Mouse (Mus musculus): ENCODE measurements at regions not wholly inside any gene's neighbourhood (a gene's known extent, or its start where the extent isn't known, plus 50 kb on each side); places are given as distances from the start of the nearest gene placed in this dataset.

DNA sequence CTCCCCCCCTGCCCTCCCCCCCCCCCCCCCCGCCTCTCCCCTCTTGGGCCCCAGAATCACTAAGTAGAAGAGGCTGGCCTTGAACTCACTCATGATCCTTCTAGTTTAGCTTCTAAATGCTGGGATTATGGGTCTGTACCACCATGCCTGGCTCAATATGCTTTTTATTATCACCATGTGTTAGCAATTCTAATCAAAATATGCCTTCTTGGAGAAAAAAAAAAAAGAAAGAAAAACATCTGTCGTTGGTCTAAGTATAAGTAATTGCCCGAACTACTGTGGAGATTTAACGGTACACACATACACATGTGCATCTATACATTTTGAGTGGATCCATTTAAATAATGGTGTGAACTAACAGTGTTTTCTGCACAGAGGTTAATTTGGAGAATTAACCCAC is 80.4 kb upstream of the Max start:
- DNase-seq (ENCODE audit: low spot score) (no peak), ATAC-seq (ENCODE audit: extremely low read depth, insufficient number of reproducible peaks, low FRiP score, poor library complexity, severe bottlenecking) (no peak)
- TF ChIP-seq CTCF (IDR thresholded peaks at IDR 0.05; ENCODE audit: low read depth, low read length) (no peak), GATA1 (IDR thresholded peaks at IDR 0.05; ENCODE audit: borderline replicate concordance, low read length) (no peak), TAL1 (conservative IDR thresholded peaks at IDR 0.05; ENCODE audit: low read depth, low read length) (no peak), GATA2 (IDR thresholded peaks at IDR 0.05; ENCODE audit: borderline replicate concordance, low read depth, low read length) (no peak), POLR2AphosphoS5 (IDR thresholded peaks at IDR 0.05; ENCODE audit: insufficient replicate concordance, low read depth, low read length) (no peak)
- peaks cover 10% of the 10 kb centered on the region for H3K4me1 ChIP-seq (ENCODE audit: insufficient read depth, low read depth, low read length)
- H3K36me3 ChIP-seq (replicated peaks), result no peaks in the 10 kb centered on the region
- no peaks in the 10 kb centered on the region for H3K27me3 ChIP-seq (ENCODE audit: insufficient read depth, low read length)
- H3K4me3 ChIP-seq (ENCODE audit: low read depth, low read length), result no peak overlapping the region
- peaks cover 4% of the 10 kb centered on the region for H3K9me3 ChIP-seq (replicated peaks)

DNA sequence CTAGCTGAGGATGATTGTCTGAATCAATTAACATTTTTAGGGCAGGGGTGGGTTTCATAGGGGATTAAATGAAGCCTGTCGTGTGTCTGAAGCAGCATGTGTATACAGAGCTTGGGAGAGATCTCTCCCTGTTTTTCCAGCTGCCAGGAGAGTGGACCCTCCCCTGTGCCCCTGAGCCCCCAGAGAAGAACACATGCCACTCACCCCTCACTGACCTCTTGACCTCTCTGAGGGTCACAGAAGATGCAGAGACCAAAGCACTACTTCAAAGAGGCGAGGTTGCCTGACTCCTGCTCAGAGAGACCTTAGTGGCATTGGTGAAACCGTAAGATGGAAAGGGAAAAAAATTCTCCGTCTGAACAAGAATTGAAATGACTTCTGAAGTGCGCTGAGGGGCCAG is 79.1 kb upstream of the Max start:
- Histone ChIP-seq H3K4me1 (ENCODE audit: insufficient read depth, low read depth, low read length) (peaks cover 8% of the 10 kb centered on the region), H3K4me3 (ENCODE audit: low read depth, low read length) (no peak overlapping the region), H3K27me3 (ENCODE audit: insufficient read depth, low read length) (no peaks in the 10 kb centered on the region), H3K36me3 (replicated peaks) (no peaks in the 10 kb centered on the region), H3K9me3 (replicated peaks) (peaks cover 4% of the 10 kb centered on the region)
- ATAC-seq (ENCODE audit: extremely low read depth, insufficient number of reproducible peaks, low FRiP score, poor library complexity, severe bottlenecking) (no peak), DNase-seq (ENCODE audit: low spot score) (no peak)
- TF ChIP-seq POLR2AphosphoS5 (IDR thresholded peaks at IDR 0.05; ENCODE audit: insufficient replicate concordance, low read depth, low read length) (no peak), TAL1 (conservative IDR thresholded peaks at IDR 0.05; ENCODE audit: low read depth, low read length) (no peak), CTCF (IDR thresholded peaks at IDR 0.05; ENCODE audit: low read depth, low read length) (no peak), GATA2 (IDR thresholded peaks at IDR 0.05; ENCODE audit: borderline replicate concordance, low read depth, low read length) (no peak)

DNA sequence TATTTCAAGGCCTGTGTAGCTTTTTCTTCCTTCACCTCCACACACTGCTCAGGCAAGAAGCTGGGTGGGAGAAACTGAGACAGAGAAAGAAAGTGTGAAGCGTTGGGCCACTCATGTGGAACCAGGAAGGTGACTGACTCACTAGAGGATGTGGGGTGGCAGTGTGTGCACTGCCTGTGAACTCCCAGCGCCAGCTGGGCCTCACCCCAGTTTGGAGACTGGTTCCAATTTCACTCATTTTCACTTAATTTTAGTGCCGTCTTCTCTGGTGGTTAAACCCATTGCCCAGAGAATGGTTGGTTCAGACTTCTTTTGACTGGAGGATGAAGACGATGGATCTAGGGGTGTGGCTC is 77.9 kb upstream of the Max start:
- H3K36me3 ChIP-seq (replicated peaks), result no peaks in the 10 kb centered on the region
- H3K4me1 ChIP-seq (ENCODE audit: insufficient read depth, low read depth, low read length), result peaks cover 8% of the 10 kb centered on the region
- H3K4me3 ChIP-seq (ENCODE audit: low read depth, low read length), result no peak overlapping the region
- no peak for DNase-seq (ENCODE audit: low spot score)
- ATAC-seq (ENCODE audit: extremely low read depth, insufficient number of reproducible peaks, low FRiP score, poor library complexity, severe bottlenecking), result no peak
- no peaks in the 10 kb centered on the region for H3K27me3 ChIP-seq (ENCODE audit: insufficient read depth, low read length)
- TF ChIP-seq POLR2AphosphoS5 (IDR thresholded peaks at IDR 0.05; ENCODE audit: insufficient replicate concordance, low read depth, low read length) (no peak), GATA1 (IDR thresholded peaks at IDR 0.05; ENCODE audit: borderline replicate concordance, low read length) (no peak), CTCF (IDR thresholded peaks at IDR 0.05; ENCODE audit: low read depth, low read length) (no peak), GATA2 (IDR thresholded peaks at IDR 0.05; ENCODE audit: borderline replicate concordance, low read depth, low read length) (no peak), TAL1 (conservative IDR thresholded peaks at IDR 0.05; ENCODE audit: low read depth, low read length) (no peak)
- H3K9me3 ChIP-seq (replicated peaks), result peaks cover 4% of the 10 kb centered on the region

DNA sequence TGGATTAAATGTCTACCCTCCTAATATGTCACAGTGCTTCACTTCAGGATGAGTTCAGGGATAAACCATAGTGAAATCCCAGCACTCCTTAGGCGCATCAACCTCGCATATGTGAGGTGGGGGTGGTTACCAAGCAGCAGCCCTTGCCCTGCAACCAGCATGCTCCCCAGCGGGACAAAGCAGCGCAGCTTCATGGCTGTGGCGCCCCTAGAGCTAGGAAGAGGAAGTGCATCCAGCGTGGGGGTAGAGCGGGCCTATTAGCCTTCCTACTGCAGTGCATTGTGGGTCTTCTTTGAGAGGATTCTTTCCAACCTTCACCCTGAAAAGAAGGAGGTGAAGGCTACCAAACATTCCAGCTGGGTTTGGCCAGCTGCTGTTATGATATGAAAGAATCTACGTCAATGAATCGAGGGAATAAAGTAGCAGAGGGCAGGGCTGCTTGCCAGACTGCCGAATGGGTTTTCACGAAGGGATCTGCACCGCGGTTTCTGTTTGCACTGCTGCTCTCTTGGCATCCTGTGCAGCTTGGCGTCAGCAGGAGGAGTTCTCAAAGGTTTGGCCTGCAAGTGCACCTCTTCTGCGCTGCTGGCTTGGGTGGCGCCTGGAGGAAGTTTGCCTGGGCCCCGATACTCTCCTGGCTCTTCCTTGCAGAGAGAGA is 77.4 kb upstream of the Max start:
- H3K27me3 ChIP-seq (ENCODE audit: insufficient read depth, low read length), result no peaks in the 10 kb centered on the region
- ATAC-seq (ENCODE audit: extremely low read depth, insufficient number of reproducible peaks, low FRiP score, poor library complexity, severe bottlenecking) (no peak), DNase-seq (ENCODE audit: low spot score) (no peak)
- TF ChIP-seq TAL1 (conservative IDR thresholded peaks at IDR 0.05; ENCODE audit: low read depth, low read length) (no peak), CTCF (IDR thresholded peaks at IDR 0.05; ENCODE audit: low read depth, low read length) (peak; percentile 38; the same call in 1 of the 2 replicates)
- peaks cover 12% of the 10 kb centered on the region for H3K4me1 ChIP-seq (ENCODE audit: insufficient read depth, low read depth, low read length)
- H3K4me3 ChIP-seq (ENCODE audit: low read depth, low read length), result no peak overlapping the region
- no peaks in the 10 kb centered on the region for H3K36me3 ChIP-seq (replicated peaks)
- 0 out of 2 replicates have a peak, but pooled peaks cover 2% of the 10 kb centered on the region for H3K9me3 ChIP-seq (replicated peaks)

- peaks cover 24% of the 10 kb centered on the region for H3K4me1 ChIP-seq (ENCODE audit: insufficient read depth, low read depth, low read length)
- H3K9me3 ChIP-seq (replicated peaks), result 0 out of 2 replicates have a peak, but pooled peaks cover 2% of the 10 kb centered on the region
- H3K4me3 ChIP-seq (ENCODE audit: low read depth, low read length), result no peak overlapping the region
- no peaks in the 10 kb centered on the region for H3K27me3 ChIP-seq (ENCODE audit: insufficient read depth, low read length)
- DNase-seq (ENCODE audit: low spot score) (no peak), ATAC-seq (ENCODE audit: extremely low read depth, insufficient number of reproducible peaks, low FRiP score, poor library complexity, severe bottlenecking) (no peak)
- H3K36me3 ChIP-seq (replicated peaks), result no peaks in the 10 kb centered on the region
- TF ChIP-seq CTCF (IDR thresholded peaks at IDR 0.05; ENCODE audit: low read depth, low read length), result no peak
- TF ChIP-seq GATA2 (IDR thresholded peaks at IDR 0.05; ENCODE audit: borderline replicate concordance, low read depth, low read length), result no peak
- no peak for TF ChIP-seq TAL1 (conservative IDR thresholded peaks at IDR 0.05; ENCODE audit: low read depth, low read length)
- no peak for TF ChIP-seq GATA1 (IDR thresholded peaks at IDR 0.05; ENCODE audit: borderline replicate concordance, low read length)
- TF ChIP-seq POLR2AphosphoS5 (IDR thresholded peaks at IDR 0.05; ENCODE audit: insufficient replicate concordance, low read depth, low read length), result no peak
These were observed 73.7 kb upstream of the Max start for GRCm38 (mm10) chr12:77035676-77036075.

DNA sequence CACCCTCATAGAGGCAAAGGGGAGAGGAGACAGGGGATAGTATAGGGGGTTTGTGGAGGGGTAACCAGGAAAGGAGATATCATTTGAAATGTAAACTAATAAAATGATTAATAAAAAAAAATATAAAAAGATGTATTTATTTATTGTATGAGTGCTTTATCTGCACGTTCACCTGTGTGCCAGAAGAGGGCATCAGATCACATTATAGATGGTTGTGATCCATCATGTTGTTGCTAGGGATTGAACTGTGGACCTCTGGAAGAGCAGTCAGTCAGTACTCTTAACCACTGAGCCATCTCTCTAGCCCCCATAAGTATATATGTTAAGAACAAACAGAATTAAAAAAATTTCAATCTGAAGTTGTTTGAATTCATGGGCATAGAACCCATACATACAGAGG is 69.4 kb upstream of the Max start:
- no peak for ATAC-seq (ENCODE audit: extremely low read depth, insufficient number of reproducible peaks, low FRiP score, poor library complexity, severe bottlenecking)
- H3K4me3 ChIP-seq (ENCODE audit: low read depth, low read length), result no peak overlapping the region

More for the DNA sequence above, 69.4 kb upstream of the Max start:
- DNase-seq (ENCODE audit: low spot score), result no peak
- TF ChIP-seq GATA1 (IDR thresholded peaks at IDR 0.05; ENCODE audit: borderline replicate concordance, low read length) (no peak), GATA2 (IDR thresholded peaks at IDR 0.05; ENCODE audit: borderline replicate concordance, low read depth, low read length) (no peak), TAL1 (conservative IDR thresholded peaks at IDR 0.05; ENCODE audit: low read depth, low read length) (no peak), CTCF (IDR thresholded peaks at IDR 0.05; ENCODE audit: low read depth, low read length) (no peak), POLR2AphosphoS5 (IDR thresholded peaks at IDR 0.05; ENCODE audit: insufficient replicate concordance, low read depth, low read length) (no peak)
- Histone ChIP-seq H3K36me3 (replicated peaks) (no peaks in the 10 kb centered on the region), H3K27me3 (ENCODE audit: insufficient read depth, low read length) (no peaks in the 10 kb centered on the region), H3K9me3 (replicated peaks) (no peaks in the 10 kb centered on the region), H3K4me1 (ENCODE audit: insufficient read depth, low read depth, low read length) (peaks cover 20% of the 10 kb centered on the region)
